In the genomic region with DNA sequence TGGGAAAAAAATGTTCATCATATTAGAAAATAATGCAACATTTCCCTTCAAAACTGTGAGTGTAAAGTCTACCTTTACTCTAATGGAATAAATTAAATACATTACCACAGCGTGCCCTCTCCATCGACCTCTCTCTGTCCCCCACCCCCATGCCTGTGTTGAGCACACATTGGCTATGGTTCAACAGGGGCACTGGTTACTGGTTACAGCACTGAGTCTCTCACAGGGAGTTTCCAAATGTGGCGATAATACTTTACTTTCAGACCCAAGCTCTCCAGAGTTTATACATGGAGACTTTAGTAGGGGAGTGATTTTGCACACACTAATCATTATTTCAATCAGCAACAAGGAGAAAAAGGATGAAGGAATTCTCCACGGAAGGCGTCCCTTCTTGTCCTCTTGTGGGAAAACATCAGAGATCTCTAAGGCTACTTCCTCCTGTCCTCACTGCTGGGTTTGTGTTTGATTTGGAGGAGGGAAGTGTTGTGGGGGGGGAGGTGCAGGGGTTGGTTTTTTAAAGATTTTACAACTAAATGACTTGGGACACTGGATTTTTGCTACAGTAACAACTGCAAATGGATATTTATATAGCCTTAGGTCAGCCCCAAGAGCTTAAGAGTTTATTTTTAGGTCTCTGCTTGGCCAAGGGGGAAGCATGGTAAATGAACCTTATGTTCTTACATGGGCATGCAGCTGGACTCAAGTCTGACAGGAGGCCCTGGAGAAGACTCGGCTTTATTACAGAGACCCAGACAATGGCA, we compare ENCODE assay signal across 9 mouse cellular contexts.
A peak's percentile ranks its signal among the peaks of the same experiment; 100 is the strongest.
DNase-seq lines count a peak whose midpoint lies in the region; ATAC-seq and TF ChIP-seq lines count a peak whose summit lies in the region.
"Had no signal": no experiment of that assay in that cellular context is flagged by ENCODE, and none has a peak within 500 bp of the region (broad histone marks: within the 10 kb centered on the region; RNA-seq: fewer than 3 reads in every experiment).

No protein-coding gene starts in this region.

- H3K79me2 ChIP-seq in heart, adult 2 months (replicated peaks; ENCODE audit: control insufficient read depth, insufficient read depth, low read length), result no peaks in the 10 kb centered on the region

- 0 out of 2 replicates have a peak overlapping the region, but pooled peaks have one; percentile 36 for H3K27ac ChIP-seq in layer of hippocampus, adult 2 months
- peak overlapping the region; percentile 78 for H3K27ac ChIP-seq in heart, adult 2 months
- no peak overlapping the region for H3K27ac ChIP-seq in forebrain, embryonic 16.5 days (ENCODE audit: low read length)

- no peak overlapping the region for H3K4me3 ChIP-seq in layer of hippocampus, adult 2 months
- H3K4me3 ChIP-seq in heart, adult 2 months, result peak overlapping the region; percentile 20; the same call in 1 of the 2 replicates
- no peak overlapping the region for H3K4me3 ChIP-seq in forebrain, embryonic 16.5 days (replicated peaks; ENCODE audit: low read length)

- peaks cover 5% of the 10 kb centered on the region for H3K36me3 ChIP-seq in heart, adult 2 months (ENCODE audit: control insufficient read depth, insufficient read depth, low read length)
- H3K36me3 ChIP-seq in forebrain, embryonic 16.5 days (ENCODE audit: control insufficient read depth, insufficient read depth), result no peaks in the 10 kb centered on the region

- no peak for DNase-seq in layer of hippocampus, adult 2 months (ENCODE audit: low spot score in 2 of 2)
- DNase-seq in layer of hippocampus, adult 9-11 months, result no peak
- peak in 1 of 2 experiments; percentile 19 for DNase-seq in heart, adult 2 months
- peak; percentile 12 for DNase-seq in kidney, postnatal 14 days
- DNase-seq in skeletal muscle tissue, adult 2 months (ENCODE audit: low read depth, low spot score), result peak; percentile 81
- no peak for DNase-seq in ovary, postnatal 14 days (ENCODE audit: low spot score)
- DNase-seq in Muller cell, postnatal 12 days (ENCODE audit: inconsistent ontology term), result no peak
- DNase-seq: midbrain, embryonic 14.5 days had no signal

- no peaks in the 10 kb centered on the region for H3K9me3 ChIP-seq in forebrain, embryonic 16.5 days (ENCODE audit: control insufficient read depth, low read length)

- intact Hi-C loops in heart, adult 2 months (cut with DNase I), result loop anchor here (5.0 to 10.0 kb wide), 4 partner anchors 70 to 197 kb away; no protein-coding TSS in a partner anchor

- no peak for TF ChIP-seq EP300 in heart, adult 2 months (IDR thresholded peaks at IDR 0.05; ENCODE audit: insufficient read depth, low read depth, low read length)

- 18% methylated on average over 6 of the region's 6 CpGs for WGBS in heart, adult 2 months
- 85% methylated on average over 6 of the region's 6 CpGs for WGBS in forebrain, embryonic 16.5 days

- H3K4me1 ChIP-seq in heart, adult 2 months (ENCODE audit: control insufficient read depth, insufficient read depth, low read length), result peaks cover 4% of the 10 kb centered on the region
- no peaks in the 10 kb centered on the region for H3K4me1 ChIP-seq in forebrain, embryonic 16.5 days (replicated peaks; ENCODE audit: control insufficient read depth, insufficient read depth, low read length)

- H3K27me3 ChIP-seq in heart, adult 2 months (ENCODE audit: control insufficient read depth, insufficient read depth, low read length), result no peaks in the 10 kb centered on the region
- H3K27me3 ChIP-seq in forebrain, embryonic 16.5 days (replicated peaks; ENCODE audit: control insufficient read depth, insufficient read depth, low read length), result no peaks in the 10 kb centered on the region

- no peak for TF ChIP-seq CTCF in layer of hippocampus, adult 2 months (conservative IDR thresholded peaks at IDR 0.05)
- no peak for TF ChIP-seq CTCF in heart, adult 2 months (IDR thresholded peaks at IDR 0.05)

- H3K9ac ChIP-seq in heart, adult 2 months (ENCODE audit: low read depth, low read length), result peak overlapping the region; percentile 50
- H3K9ac ChIP-seq in forebrain, embryonic 16.5 days (replicated peaks; ENCODE audit: low read depth, low read length), result no peak overlapping the region

- no peak for TF ChIP-seq POLR2A in heart, adult 2 months (IDR thresholded peaks at IDR 0.05; ENCODE audit: insufficient read depth, low read depth, low read length)

- H3K4me2 ChIP-seq in forebrain, embryonic 16.5 days (ENCODE audit: low read length), result no peak overlapping the region

- no peak for ATAC-seq in forebrain, embryonic 16.5 days

Comparison
In these comparisons a context has a peak if more than half of its experiments do, and no peak if none do; other contexts are left out.
1. DNase-seq: peak in kidney, postnatal 14 days (single experiment) and skeletal muscle tissue, adult 2 months (single experiment); none in layer of hippocampus, adult 2 months (0 of 2), layer of hippocampus, adult 9-11 months (single experiment), ovary, postnatal 14 days (single experiment) and Muller cell, postnatal 12 days (single experiment).